Mouse (Mus musculus) spleen, adult 18-20 months (tissue): ENCODE measurements around the gene AU022252.

Source experiments
- DNase-seq, 2 experiments: peaks; one replicate each; pipeline ENCODE4 v3.0.0; 2022; ENCODE audit warnings: mixed read lengths in 2 of 2

Gene AU022252

DNA sequence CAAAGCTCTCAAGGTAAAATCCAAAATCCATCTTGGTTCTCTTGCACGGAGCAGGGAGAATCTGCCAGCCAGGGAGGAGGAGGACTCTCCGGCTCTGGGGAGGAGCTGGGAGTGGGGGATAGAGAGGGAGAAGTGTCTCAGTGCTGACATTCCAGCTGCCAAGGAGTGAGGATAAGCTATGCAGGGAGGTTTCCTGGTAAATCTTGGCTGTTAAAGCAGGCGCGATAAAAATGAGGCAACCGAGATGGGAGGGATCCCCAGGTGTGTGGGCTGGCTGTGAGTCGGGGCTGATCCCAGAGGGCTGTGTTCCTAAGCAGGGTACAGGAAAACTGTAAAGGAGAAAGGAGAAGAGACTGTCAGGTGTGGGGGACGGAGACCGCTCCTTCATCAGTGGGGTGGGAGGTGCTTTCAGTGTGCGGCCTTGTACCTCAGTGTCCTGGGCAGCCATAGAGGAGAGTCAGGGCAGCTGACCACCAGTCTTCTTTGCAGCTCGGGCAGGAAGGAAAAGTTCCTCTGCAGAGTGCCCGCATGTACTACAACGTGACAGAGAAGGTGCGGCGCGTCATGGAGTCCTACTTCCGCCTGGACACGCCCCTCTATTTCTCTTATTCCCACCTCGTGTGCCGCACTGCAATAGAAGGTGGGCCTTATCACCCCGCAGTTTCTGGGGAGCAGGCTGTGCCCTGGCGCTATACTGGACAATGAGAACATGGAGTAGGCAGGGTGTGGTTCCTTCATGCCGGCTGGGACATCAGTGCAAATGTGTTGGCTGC, 12.1 kb upstream of the AU022252 start:
- DNase-seq: no peak

GRCm38 (mm10) chr4:119242571-119242970, 10.1 kb upstream of the AU022252 start:
- no peak for DNase-seq

- peak in 1 of 2 experiments; percentile 19 for DNase-seq
Measured at GRCm38 (mm10) chr4:119241664-119242063, 9.2 kb upstream of the AU022252 start.

GRCm38 (mm10) chr4:119239181-119239682, 6.7 kb upstream of the AU022252 start:
- peak in 1 of 2 experiments; percentile 16 for DNase-seq

GRCm38 (mm10) chr4:119238661-119239060, 6.1 kb upstream of the AU022252 start:
- no peak for DNase-seq

DNA sequence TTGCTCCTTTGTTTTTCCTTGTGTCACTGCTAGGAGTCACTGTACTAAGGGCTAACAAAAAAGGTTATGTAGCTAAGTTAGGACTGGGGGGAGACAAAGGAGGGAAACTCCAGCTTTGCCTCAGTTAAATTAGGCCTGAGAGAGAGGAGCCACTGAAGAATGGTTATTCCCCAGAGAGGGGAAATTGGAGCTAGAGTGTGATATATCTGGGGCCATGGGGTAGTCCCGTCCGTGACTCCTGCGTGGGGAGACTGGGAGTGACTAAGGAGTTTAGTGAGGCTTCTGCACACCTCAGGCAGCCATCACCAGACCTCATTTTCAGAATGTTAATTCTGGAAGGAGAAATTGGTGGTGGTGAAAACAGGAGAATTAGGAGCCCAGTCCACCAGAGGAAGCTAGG, 1.8 kb upstream of the AU022252 start:
- DNase-seq: no peak

DNA sequence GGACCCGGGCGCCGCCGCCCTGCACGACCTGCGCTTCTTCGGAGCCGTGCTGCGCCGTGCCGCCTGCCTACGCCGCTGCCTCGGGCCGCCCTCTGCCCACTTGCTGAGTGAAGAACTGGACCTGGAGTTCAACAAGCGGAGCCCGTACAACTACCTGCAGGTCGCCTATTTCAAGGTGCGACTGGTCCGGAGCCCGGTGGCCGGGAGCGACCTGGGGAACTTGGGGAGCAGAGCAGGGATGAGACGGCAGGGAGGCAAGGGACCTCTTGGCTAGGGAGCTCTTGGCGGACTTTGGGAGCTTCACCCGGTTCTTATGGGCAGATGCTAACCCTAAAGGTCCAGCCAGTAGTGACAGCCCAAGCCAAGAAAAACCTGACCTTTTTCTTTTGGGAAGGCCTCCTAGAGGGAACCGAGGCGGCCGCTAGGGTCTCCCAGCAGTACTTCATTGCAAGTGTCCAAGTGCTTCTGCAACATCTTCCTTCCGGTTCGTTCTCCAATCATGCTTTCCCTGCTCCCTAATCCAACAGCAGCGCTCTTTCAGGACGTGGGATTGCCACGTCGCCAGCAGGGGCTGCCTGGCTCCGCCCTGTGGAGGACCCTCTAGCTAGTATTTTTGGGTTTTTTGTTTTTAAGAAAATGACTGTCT, 867 bp upstream of the AU022252 start:
- no peak for DNase-seq

DNA sequence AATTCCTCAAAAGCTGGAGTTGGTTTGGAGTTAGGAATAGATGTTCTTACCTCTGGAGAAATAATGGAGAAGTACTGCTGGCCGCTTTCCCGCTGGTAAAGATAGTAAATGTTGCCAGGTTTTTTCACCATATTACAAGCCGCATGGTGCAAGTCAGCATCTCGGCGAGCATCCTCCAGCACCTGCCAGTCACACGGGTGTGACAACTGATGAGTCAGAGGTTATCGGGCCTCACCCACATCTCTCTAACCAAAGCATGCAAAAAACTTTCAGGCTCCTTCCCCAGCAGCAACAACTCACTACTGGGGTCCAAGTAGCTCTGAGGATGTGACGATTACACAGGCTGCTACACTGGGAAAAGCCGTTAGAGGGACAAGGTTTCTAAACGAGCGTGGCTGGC, 5.8 kb downstream of the AU022252 start:
- no peak for DNase-seq

DNA sequence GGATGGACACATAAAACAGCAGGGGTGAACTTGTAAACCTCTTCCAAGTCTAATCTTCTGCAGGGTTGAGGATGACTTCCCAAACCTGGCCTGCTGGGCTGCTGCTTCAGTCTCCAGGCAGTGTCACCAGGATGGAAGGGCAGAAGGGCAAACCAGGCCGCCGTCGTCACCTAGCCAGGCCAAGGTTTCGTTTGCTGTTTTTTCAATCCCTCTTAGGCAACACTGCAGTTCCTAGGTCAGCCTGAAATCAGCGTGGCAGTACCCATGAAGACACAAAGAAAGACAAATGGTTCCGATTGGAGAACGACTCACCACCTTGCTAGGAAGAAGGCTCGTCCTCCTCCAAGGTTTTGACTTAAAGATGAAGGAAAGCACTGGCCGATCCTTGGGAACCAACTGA, 6.8 kb downstream of the AU022252 start:
- DNase-seq: no peak

- no peak for DNase-seq
Measured at GRCm38 (mm10) chr4:119224534-119224933, 8.0 kb downstream of the AU022252 start.

- DNase-seq: peak in 1 of 2 experiments; percentile 21
Measured at GRCm38 (mm10) chr4:119223696-119224095, 8.8 kb downstream of the AU022252 start.

DNA sequence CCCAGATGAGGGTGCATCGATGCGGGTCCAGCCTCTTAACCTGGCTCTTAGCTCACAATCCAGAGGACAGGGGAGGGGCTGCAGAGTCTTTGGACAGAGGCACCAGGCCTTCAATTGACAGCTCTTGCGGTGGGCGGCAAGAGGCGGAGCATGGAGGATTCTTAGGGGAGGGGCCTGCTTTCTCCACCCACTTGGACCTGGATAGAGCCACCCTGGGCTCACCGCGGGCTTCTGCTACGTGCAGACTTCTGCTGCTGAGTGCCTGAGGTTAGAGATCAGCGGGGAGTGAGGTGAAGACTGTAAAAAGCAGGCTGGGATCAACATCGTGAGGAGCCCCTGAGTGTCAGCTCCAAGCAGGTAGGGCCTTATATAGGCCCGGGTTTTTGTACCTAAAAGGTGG, 14.3 kb downstream of the AU022252 start, which contains the start of gene Tmem269:
Gene Tmem269, minus strand, starts transcription at position 49 of the 400 bp plus-strand sequence.
- no peak for DNase-seq

DNA sequence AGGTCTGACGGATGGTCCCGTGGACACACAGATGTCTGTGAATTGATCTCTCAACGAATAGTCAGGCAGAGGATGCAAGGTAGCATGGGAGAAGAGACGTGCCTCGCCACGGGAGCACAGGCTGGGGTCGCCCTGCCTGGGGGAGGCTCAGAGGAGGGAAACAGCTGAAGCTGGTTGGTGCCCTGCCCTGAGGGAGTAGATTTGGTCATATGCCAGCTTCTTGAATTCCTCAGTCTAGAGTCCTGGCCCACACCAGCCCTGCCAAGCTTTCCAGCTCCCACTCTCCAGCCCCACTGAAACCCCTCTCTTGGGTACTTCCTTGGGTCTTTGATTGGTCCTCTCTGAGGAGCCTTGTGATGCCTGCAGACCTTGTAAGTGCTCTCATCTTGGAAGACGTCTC, 15.8 kb downstream of the AU022252 start:
- no peak for DNase-seq

DNA sequence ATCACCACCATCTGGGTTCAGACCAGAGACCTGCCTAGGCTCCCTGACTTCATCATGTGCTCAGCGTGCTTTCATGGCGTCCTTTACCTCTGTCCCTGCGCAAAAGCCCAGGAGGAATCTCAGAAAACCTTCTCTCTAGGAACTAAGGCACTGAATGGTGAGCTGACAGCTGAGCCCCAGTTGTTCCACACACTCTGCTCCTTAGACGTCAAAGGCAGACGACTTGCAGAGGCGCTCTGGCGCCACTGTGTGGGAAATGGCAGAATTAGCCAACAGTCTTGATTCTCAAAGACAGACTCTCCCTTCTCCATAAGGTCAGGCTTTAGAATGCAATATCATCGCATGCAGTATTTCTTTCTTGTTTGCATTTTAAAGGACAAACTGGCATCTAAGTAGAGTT, 27.8 kb downstream of the AU022252 start:
- DNase-seq: peak; percentile 15 to 57

GRCm38 (mm10) chr4:119198105-119198504, 34.4 kb downstream of the AU022252 start:
- no peak for DNase-seq

- DNase-seq: no peak
Measured at GRCm38 (mm10) chr4:119195582-119196320, 36.8 kb downstream of the AU022252 start.

- peak; percentile 80 to 89 for DNase-seq
Measured at GRCm38 (mm10) chr4:119194909-119195581, 37.5 kb downstream of the AU022252 start, which contains the start of gene Svbp. Gene Svbp (plus strand): TSS chr4:119195306.

GRCm38 (mm10) chr4:119192757-119193156, 39.8 kb downstream of the AU022252 start:
- no peak for DNase-seq

- DNase-seq: no peak
Measured at GRCm38 (mm10) chr4:119191273-119191672, 41.2 kb downstream of the AU022252 start.

DNA sequence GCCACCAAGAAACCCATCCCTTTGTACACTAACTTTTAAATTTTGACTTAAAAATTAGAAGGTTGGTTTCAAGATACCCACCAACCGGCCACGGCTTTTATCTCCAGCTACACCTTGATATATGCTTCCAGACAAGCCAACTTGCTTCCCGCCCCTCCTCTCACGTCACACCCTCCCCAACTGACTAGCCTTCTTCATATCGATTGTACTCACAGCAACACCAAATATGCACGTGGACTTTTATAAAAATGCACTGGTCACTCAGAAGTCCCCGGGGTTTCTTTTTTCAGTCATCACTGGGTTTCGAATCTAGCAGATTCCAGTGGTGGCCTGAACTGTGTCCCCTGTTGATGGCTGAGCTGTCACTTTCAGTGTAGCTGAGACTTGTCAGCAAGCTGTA, 41.9 kb downstream of the AU022252 start:
- no peak for DNase-seq

GRCm38 (mm10) chr4:119189864-119190263, 42.6 kb downstream of the AU022252 start, which contains the start of gene Ermap:
Gene Ermap (minus strand): TSS chr4:119190011.
- DNase-seq: no peak

DNA sequence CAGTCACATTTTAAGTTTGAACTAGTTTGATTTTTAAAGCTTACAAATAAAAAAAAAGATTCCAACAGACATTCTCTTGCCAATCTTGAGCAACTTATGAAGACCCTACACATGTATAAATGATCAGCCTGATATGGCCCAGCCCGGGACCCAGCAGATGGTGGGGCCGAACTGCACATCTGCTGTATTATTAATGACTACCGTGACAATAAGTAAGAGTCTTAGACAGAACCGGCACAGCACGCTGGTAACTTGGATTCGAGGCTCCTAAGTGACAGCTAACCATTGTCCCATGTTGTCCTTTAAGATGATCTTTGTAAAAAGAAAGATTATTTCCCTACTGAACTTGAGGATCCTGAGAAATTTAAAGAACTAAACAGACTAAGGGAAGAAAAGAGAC, 43.1 kb downstream of the AU022252 start:
- no peak for DNase-seq
